Mouse (Mus musculus) 3134 (cell line): Measurements from ENCODE around the gene Col24a1.
A peak's percentile ranks its signal among the peaks of the same experiment; 100 is the strongest.

Experiments
- DNase-seq: peaks from one replicate; pipeline ENCODE4 v3.0.0-alpha.2; 2011; ENCODE audit warnings: low spot score; ENCODE audit not compliant: insufficient read length; ENCODE audit errors: extremely low read depth

Col24a1 gene

DNA sequence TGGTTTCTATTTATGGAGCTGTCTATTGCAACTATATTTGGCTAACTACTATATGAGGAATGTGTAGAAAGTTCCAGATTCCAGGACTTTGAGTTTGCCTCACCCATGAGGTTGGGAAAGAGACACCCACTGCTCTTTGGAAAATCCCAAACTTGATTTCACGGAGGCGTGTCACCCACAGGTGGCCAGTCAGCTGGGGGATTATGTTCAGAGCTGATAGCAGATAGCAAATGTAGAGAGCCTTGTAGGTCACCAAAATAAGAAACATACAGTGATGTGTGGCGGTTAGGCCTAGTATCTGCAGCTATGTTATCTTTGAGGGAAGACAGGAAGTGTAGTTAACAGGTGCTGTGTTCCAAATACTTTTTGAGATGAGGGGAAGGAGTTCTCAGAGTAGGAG lies 56.4 kb downstream of the Col24a1 start:
- DNase-seq: no peak

DNA sequence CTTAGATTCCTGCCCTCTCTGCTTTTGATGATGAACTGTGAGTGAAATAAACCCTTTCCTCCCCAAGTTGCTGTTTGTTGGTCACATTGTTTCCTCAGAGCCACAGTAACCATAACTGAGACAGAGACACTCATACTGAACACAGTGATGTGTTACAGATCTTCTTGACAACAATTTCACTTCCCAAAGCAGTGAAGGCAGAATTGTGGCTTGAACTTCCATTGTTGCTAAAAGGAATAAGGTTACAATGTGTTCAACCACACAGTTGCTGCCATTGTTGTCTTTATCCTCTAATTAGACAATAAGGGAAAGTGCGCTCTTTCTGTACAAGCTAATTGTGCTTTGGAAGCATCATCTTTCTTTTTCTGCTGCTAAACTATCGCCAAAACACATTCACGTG lies 61.7 kb downstream of the Col24a1 start:
- DNase-seq: no peak

- DNase-seq: no peak
Measured at GRCm38 (mm10) chr3:145356865-145357487, 64.7 kb downstream of the Col24a1 start.

DNA sequence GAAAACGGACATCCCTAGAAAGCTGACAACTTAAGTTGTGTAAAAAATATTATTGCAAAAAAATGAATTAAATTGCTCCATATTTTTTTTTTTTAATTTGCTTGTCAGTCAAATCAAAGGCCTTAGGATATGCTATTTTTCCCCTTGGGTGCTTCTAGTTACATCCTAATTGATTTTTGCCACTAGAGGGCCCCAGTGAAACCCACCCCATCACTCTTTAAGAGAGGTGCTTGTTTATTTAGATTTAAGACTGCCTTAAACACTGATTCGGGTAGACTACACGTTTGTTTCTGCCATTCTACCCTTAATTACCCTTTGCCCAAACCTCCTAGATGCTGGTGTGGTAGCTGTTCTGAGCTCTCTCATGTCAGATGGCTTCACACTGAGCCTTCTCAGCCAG lies 73.0 kb downstream of the Col24a1 start:
- no peak for DNase-seq

- no peak for DNase-seq
Measured at GRCm38 (mm10) chr3:145367176-145367717, 75.0 kb downstream of the Col24a1 start.

DNA sequence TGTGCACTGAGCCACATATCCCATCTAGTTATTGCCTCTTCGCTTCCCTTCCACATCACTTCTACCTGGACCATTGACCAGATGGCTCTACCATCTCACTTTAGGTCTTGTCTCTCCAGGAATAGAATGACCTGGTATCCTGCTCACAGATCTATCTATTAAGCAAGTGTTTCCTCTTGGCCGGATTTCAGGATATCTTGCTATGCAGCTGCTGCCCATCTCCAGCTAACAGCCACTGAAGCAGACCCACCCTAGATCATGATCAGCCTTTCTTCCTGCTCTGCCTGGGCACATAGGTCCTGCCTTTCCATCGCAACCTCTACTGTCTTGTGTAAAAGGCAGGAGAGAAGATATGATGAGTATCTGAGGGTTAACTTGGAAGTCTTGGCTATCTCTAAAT lies 84.0 kb downstream of the Col24a1 start:
- DNase-seq: no peak

- no peak for DNase-seq
Measured at GRCm38 (mm10) chr3:145383095-145383494, 90.8 kb downstream of the Col24a1 start.

GRCm38 (mm10) chr3:145386434-145386833 lies 94.2 kb downstream of the Col24a1 start:
- DNase-seq: no peak

DNA sequence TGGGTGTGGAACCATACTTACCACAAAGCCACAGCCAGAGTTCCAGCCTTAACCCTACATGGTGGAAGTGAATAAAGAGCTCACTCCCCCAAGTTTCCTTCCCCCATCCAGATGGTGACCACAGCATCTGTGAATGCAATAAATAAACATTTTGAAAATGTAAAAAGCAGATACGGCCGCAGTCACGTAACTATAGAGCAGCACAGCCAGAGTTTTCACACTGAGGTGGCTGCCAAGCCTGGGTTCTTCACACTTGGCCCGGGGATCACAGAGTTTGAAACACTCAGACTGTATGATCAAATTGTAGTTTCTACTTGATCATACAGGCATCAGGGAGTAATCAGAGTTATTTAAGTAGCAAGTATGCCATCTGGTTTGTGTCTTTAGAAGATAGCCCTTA lies 98.4 kb downstream of the Col24a1 start:
- DNase-seq: no peak

- DNase-seq: no peak
Measured at GRCm38 (mm10) chr3:145391986-145392659, 99.9 kb downstream of the Col24a1 start.

DNA sequence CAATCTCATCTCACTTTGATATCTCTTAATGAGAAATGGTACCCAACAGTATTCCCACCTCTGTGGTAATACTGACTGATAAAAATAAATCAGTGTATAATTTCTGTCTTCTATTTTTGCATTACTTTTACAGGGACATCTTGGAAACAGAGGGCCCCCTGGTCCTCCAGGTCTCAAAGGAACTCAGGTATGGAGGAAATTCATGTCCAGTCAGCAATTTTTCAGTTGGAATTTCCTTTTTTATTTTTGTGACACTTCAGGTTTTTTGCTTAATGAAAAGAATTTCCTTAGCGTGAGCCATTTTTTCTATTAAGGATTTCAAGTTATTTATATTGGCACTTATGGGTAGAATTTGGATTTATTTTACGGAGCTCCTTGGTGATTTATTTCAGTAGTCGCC lies 106.9 kb downstream of the Col24a1 start:
- DNase-seq: no peak

GRCm38 (mm10) chr3:145402257-145402656 lies 110.0 kb downstream of the Col24a1 start:
- DNase-seq: no peak

GRCm38 (mm10) chr3:145402994-145403393 lies 110.7 kb downstream of the Col24a1 start:
- no peak for DNase-seq

DNA sequence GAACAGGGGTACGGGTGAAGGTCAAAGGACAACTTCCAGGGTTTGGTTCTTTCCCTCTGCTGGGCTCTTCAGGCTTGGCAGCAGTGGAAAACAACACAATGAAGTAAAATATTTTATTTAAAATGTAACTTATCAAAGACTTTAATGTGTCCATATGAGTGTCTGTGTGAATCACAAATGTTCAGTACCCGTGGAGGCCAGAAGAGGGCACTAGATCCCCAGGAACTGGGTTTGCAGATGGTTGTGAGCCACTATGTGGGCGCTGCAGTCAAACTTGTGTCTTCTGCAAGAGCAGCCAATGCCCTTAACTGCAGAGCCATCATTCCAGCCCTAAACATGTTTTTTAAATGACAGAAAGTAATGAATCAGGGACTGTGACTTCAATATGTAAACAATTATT lies 115.8 kb downstream of the Col24a1 start:
- DNase-seq: peak; percentile 28

- no peak for DNase-seq
Measured at GRCm38 (mm10) chr3:145412137-145412536, 119.9 kb downstream of the Col24a1 start.

- no peak for DNase-seq
Measured at GRCm38 (mm10) chr3:145414362-145414761, 122.1 kb downstream of the Col24a1 start.

- no peak for DNase-seq
Measured at GRCm38 (mm10) chr3:145417809-145418208, 125.5 kb downstream of the Col24a1 start.

GRCm38 (mm10) chr3:145420421-145420820 lies 128.1 kb downstream of the Col24a1 start:
- peak; percentile 71 for DNase-seq

GRCm38 (mm10) chr3:145422044-145422443 lies 129.8 kb downstream of the Col24a1 start:
- DNase-seq: no peak

DNA sequence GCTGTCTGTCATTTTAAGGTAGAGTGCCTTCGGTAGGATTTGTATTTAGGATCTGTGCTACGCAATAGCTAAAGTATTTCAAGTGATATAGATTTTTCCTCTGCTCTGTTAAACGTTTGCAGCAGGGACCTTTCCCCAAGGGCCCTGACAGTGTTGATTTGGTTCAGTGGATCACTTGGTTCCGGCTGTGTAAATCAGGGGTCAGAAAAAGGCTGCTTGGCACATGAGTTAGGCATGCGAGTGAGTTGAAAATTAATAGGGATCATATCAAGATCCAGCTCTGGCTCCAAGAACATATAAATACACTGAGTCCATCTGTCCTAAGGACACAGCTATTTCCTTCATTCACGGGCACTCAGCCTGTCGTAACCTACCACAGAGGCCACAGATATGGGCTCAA lies 146.1 kb downstream of the Col24a1 start:
- no peak for DNase-seq

DNA sequence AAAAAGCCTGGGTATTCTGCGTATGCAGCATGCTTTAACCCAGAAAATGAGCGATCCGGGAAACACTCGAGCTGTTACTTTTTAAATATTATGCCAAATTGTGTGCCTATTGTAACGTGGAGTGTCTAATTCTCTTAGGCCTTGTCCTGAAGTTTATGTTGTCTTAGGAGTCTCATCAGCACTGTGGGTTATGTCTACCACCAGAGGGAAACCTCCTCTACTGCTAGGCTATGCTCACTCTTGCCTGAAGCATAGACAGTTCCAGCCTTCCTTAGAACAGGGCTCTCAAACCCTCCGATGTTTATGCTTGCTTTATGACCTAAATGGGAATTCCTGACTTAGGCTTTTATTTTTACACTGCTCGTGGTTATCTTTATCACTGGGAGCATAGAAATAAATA lies 146.8 kb downstream of the Col24a1 start:
- no peak for DNase-seq

GRCm38 (mm10) chr3:145440993-145441392 lies 148.7 kb downstream of the Col24a1 start:
- no peak for DNase-seq
